Mouse (Mus musculus): ENCODE data around the gene Alkbh1.
"Not testable (repeated sequence)": the region's sequence is repeated elsewhere in the genome, so short reads cannot be mapped to it uniquely, and the experiment has no call there.

Gene Alkbh1

GRCm38 (mm10) chr12:87443700-87444122 is at the start of gene Alkbh1, which contains the start of gene Slirp:
Gene Alkbh1, minus strand, starts transcription at chr12:87444017.
Gene Slirp, plus strand, starts transcription at chr12:87443896.
- in situ Hi-C loops (cut with MboI; ENCODE audit: low sequenced_read_pairs), result no loop called here

DNA sequence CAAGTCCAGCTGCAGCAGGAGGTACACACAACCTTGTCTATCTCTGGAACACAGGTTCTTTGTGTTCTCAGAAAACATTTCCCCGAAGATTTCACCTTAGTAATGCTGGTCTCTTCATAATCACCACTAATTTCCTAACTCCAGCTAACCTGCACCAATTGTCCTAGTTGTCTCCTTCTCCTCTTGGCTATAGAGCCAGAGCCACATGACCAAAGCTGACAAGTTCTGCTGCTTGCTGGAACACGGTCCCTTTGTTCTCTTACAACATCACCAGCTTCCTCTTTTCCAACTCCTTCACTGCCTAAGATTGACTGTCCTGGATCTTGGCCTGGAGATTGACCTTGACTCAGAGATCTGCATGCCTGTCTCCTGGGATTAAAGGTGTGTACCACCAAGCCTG is 44.9 kb upstream of the Alkbh1 start:
- in situ Hi-C loops (cut with MboI; ENCODE audit: low sequenced_read_pairs), result not testable (repeated sequence)

DNA sequence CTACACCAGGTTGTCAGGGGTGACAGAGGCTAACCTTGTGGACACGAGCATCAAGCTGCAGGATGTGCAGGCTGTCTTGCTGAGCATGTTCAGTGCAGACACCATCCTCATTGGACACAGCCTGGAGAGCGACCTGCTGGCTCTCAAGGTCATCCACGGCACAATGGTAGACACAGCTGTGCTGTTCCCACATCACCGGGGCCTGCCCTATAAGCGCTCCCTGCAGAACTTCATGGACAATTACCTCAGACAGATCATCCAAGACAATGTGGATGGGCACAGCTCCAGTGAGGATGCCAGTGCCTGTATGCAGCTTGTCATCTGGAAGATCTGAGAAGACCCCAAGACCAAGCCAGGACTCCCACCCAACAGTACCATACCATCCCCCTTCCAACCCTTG is 38.7 kb upstream of the Alkbh1 start:
- in situ Hi-C loops (cut with MboI; ENCODE audit: low sequenced_read_pairs), result not testable (repeated sequence)

DNA sequence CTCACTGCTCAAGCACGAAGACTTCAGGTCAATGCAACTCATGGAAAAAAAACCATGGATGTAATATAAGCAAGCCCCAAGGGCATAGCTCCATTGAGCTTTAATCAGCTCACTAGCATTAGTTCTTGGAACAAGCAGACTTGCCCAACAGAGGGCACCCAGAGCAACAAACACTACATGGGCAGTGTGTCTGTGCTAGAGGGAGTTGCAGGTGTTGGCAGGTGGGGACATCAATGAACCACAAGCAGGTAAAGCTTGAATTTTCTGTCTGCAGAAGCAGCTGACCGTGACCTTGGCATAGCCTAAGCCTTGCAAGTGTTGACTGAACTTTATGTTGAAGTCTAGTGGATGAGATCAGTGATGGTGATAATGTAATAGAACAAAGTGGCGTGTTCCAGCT is 30.9 kb upstream of the Alkbh1 start:
- in situ Hi-C loops (cut with MboI; ENCODE audit: low sequenced_read_pairs), result no loop called here

DNA sequence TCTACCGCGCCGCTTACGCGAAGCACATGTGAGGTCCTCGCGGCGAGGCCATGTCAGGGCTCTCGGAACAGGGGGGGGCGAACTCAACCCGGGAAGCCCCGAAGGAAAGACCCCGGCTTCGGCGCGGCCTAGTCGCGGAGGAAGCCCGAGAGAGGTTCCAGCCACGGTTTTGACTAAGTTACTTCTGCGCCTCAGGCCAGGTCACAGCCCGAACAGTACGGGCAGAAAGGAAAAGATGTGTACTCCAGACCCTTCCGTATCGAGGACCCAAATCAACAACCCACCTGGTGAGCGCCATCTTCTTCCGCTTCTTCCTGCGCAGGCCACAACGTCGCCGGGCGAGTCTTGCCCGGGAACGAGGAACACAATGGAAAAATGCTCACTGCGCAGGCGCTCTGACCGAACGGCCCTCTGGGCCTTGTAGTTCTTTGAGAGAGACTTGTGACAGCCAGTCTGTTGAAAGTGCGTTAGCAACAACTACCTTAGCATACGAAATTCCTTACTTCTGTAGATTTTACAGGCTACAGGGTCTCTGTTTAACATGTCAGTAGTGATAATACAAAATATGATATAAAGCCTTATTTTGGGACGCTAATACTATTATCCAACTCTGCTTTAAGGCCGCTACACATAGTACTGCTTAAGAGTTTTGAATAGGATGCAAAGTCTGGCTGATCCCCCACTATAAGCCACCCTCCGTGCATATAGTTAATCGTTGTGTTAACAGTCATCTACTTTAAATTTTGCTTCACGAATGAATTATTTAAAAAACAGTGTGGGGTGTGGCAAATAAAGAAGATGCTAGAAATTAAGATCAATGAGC is 28.4 kb upstream of the Alkbh1 start, which contains the start of gene Snw1:
TSS of gene Snw1 (minus strand) at position 311 of the 823 bp plus-strand sequence.
- in situ Hi-C loops (cut with MboI; ENCODE audit: low sequenced_read_pairs), result no loop called here

DNA sequence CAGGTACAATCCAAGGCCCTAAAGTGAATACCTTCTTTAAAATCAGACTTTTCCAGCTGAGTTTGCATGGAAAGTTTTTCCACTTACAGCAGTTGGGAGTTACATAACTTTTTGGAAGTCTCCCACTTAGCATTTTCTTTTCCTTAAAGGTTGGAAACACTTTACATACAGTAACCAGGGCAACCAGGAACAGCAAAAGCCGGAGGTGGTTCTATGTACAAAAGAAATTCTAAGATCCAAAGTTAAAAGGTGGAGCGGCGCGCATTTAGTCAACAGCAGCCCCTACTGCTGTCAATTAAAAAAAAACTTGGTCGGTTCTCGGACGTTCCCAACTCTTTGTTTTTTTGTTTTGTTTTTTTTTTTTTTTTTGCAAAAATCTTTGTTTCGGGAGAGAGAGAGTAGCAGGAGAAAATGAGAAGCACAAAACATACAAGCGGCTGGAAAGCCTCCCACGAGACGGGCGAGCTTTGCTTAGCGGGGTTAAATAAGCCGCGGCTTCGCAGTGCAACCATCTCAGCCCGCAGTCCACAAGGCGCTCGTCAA is 27.7 kb upstream of the Alkbh1 start:
- in situ Hi-C loops (cut with MboI; ENCODE audit: low sequenced_read_pairs), result no loop called here

- in situ Hi-C loops (cut with MboI; ENCODE audit: low sequenced_read_pairs), result no loop called here
Measured at GRCm38 (mm10) chr12:87470263-87471136, 26.7 kb upstream of the Alkbh1 start.

- in situ Hi-C loops (cut with MboI; ENCODE audit: low sequenced_read_pairs), result no loop called here
Measured at GRCm38 (mm10) chr12:87464678-87465297, 21.0 kb upstream of the Alkbh1 start.

GRCm38 (mm10) chr12:87449456-87449855 is 5.6 kb upstream of the Alkbh1 start:
- in situ Hi-C loops (cut with MboI; ENCODE audit: low sequenced_read_pairs), result no loop called here

DNA sequence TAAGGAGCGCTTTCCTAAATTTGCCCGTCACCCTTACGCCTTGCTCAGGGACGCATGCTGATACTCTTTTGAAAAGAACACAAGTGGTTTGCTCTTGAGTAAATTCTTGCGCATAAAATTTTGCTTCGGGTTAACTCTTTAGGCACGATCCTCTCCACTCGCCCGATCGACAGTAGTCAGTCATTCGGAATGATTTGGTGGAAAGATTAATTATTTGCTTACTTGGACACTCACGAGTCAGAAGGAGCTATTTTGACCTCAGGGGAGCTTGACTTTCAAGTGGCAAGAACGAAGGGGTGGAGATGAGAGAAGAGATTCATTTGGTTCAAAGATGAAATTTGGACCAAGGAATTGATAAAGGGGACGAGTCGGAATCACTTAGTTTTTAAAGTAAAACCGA is 394 bp upstream of the Alkbh1 start:
- in situ Hi-C loops (cut with MboI; ENCODE audit: low sequenced_read_pairs), result no loop called here

DNA sequence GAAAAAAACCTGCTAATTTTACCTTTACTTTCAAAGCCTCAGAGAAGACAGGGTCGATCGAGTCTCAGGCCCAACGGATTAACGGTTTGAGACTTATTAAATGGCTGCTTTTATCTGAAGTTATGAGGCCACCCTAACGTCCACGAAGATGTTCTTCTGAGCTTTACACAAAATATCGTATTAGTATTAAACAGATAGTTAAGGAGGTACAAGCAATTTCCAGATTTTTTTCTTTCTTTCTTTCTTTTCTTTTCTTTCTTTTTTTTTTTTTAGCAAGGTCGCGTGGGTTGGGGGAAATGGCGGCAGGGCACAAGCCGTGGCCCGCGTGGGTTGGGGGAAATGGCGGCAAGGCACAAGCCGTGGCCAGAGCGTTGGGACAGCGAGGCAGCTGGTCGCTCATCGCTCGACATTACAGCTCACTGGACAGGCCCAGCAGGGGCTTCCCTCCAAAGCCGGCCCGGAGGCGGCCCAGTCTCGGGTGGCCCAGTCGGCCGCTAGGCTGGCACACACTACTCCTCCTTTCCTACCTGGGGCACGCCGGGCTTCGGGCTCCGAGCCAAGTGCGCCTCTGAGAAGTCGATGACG is 610 bp downstream of the Alkbh1 start:
- in situ Hi-C loops (cut with MboI; ENCODE audit: low sequenced_read_pairs), result no loop called here

DNA sequence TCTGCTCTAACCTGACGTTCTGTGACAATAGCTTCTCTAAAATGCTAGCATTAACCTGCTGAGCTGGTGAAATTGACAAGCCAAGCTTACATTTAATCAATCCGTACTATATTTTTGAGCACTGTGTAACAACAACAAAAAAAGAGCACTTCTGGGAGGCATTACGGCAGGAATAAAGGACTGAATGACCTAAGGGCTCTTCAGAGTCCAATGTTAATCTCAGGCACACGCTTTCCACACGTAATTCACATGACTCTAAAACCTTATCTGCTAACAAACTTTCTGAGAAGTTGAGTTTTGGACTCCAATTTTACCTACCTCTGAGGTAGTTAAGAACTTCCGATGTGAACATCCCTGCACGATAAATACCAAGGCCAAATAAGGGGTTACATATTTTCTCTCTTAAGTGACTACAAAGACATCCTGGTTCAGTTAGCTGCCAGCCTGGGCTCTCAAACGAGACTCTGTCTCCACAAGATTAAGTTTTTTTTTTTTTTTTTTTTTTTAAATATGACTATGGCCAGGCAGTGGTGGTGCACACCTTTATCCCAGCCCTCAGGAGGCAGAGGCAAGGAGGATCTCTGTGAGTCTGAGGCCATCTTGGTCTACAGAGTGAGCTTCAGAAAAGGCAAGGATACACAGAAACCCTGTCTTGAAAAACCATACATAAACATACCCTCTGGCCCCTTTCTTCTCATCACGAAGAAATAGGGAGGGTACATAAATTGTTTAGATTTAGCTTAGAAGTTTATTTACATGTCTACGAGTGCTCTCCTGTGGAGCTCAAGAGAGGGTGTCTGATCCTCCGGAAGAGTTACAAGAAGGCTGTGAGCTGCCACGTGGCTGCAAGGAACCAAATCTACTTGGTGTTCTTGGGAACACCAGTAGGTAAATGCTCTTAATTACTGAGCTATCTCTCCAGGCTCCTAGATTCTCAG is 1.4 kb downstream of the Alkbh1 start:
- in situ Hi-C loops (cut with MboI; ENCODE audit: low sequenced_read_pairs), result no loop called here

DNA sequence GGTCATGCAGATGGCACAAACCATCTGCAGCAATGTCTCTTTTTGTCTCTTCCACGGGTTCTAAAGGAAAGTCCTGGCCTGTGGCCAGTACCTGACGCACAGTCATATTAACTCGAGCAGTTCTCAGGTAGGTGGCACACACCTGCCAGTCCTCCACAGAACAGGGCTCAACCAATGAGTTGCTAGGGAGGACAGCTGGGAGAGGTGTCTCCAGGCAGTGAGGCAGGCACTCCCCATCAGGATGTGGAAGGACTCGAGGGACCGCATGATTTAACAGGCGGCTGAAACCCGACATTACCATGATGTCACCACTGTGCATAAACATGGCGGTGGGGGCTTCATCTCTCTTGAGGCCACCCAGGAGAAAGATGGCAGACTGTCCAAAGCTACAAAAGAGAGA is 14.9 kb downstream of the Alkbh1 start:
- in situ Hi-C loops (cut with MboI; ENCODE audit: low sequenced_read_pairs), result no loop called here

DNA sequence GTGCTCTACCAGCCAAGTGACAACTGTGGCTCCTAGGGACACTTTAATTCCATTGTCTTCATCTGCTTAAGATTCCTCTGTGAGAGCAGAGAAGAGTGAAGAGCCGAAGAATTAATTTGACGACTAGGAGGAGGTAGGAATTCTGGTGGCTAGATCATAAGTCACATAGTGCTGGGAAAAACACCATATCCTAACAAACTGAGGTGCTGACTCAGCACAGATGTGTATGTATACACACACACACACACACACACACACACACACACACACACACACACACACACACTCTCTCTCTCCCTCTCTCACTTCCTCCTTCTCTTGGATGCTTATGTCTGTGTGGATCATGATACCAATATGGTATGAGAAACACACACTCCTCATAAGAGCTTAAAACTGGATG is 15.5 kb downstream of the Alkbh1 start:
- in situ Hi-C loops (cut with MboI; ENCODE audit: low sequenced_read_pairs), result no loop called here

DNA sequence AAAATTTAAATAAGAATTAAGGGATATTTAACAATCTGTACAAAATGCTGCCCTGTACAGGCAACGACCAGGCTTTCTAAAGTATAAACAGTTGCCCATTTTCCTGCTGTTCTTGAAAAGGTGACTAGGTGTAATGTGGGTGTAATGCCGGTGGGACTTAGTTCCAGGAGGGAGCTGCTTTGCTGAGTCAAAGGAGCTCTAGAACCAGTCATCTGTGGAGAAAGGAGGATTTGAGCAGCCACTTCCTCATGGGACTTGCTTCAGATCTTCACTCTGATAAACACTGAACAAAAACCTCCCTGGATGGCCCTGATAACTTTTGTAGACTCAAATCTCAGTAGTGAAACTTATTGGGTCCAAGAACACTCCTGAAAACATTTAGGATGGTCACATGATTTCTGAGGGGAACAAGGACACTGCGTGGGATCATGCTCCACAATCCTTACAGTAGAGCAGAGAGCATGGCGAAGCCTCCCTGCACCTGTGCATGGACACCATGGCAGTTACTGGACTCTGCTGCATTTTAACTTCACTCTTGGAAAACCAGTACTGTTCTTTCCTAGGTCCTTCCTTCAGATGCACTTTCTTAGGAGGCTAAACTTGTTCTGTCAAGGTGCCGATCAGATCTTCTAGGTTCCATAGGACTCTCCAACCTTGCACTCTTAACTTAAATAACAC is 17.3 kb downstream of the Alkbh1 start:
- in situ Hi-C loops (cut with MboI; ENCODE audit: low sequenced_read_pairs), result no loop called here

DNA sequence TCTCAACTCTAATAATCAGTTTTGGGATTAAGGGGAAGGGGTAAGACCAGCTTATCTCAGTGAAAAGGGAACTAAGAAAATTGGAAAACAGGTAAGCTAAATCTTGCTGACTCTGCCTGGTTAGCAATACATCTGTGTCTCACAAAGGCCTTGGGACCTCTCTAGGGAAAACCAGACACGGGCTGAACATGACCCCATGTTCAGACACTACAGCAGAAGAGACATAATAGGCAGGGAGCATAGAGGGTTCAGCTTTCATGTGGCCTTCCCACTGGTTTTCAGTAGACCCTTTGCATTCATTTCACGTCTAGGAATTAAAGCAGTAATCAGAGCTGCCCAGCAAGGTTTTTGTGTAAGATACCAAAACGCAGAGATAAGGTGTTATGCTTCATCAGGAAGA is 19.3 kb downstream of the Alkbh1 start:
- in situ Hi-C loops (cut with MboI; ENCODE audit: low sequenced_read_pairs), result no loop called here

DNA sequence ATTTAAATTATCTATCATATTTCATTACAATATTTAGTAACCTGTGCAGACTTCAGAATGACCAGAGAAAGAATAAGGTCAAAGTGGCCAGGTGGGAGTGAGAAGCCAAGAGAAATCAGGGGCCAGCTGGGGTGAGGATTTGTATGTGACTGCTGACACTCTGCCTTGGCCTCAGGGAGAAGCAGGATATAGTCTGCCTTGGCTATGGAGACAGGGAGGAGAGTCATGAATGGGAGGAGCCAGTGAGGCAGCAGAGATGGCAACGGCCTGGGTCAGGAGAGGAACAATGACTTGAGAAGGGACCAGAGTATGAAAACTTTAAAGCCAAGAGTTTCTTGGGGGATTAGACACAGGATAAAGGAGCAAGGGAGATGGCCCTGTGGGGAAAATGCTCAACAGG is 20.1 kb downstream of the Alkbh1 start:
- in situ Hi-C loops (cut with MboI; ENCODE audit: low sequenced_read_pairs), result no loop called here

GRCm38 (mm10) chr12:87421708-87422507 is 21.9 kb downstream of the Alkbh1 start:
- in situ Hi-C loops (cut with MboI; ENCODE audit: low sequenced_read_pairs), result no loop called here
